Mouse (Mus musculus) neural tube, embryonic 11.5 days (tissue): ENCODE data around the gene Trim66. TPM values are rescaled to one million over a fixed set of nuclear protein-coding genes. Genes with fewer than 3 reads are reported as not detected.

ENCODE experiments used
- ATAC-seq: fragments of 200-750 bp; cut with Nextera tagmentation; 2 replicates; pipeline ENCODE4 v1.8.0; 2017; ENCODE audit warnings: moderate number of reproducible peaks, mild to moderate bottlenecking, moderate TSS enrichment, moderate library complexity; ENCODE audit not compliant: insufficient read depth, low FRiP score, low TSS enrichment
- DNase-seq: peaks from one replicate; pipeline ENCODE4 v3.0.0-alpha.2; 2015; ENCODE audit warnings: low spot score
- H3K27ac ChIP-seq: fragments of 300-500 bp; sonication (generic); 2 replicates; pipeline ENCODE4 v1.5.1; 2014; ENCODE audit warnings: low read depth, mild to moderate bottlenecking, low read length
- H3K27me3 ChIP-seq: fragments of 300-500 bp; sonication (generic); 2 replicates; pipeline ENCODE4 v1.6.1; 2014; ENCODE audit warnings: mild to moderate bottlenecking, low read length, mixed read lengths; ENCODE audit not compliant: control insufficient read depth, insufficient read depth
- H3K36me3 ChIP-seq: fragments of 300-500 bp; sonication (generic); 2 replicates; pipeline ENCODE4 v1.6.1; 2014; ENCODE audit warnings: mild to moderate bottlenecking, low read length, moderate library complexity, mixed read lengths; ENCODE audit not compliant: control insufficient read depth, insufficient read depth
- H3K4me1 ChIP-seq: fragments of 300-500 bp; sonication (generic); 2 replicates; pipeline ENCODE4 v1.6.1; 2014; ENCODE audit warnings: low read length, mixed read lengths; ENCODE audit not compliant: control insufficient read depth, insufficient read depth
- H3K4me2 ChIP-seq: fragments of 300-500 bp; sonication (generic); 2 replicates; pipeline ENCODE4 v1.6.1; 2014; ENCODE audit warnings: low read depth, mild to moderate bottlenecking, moderate library complexity
- H3K4me3 ChIP-seq: fragments of 300-500 bp; sonication (generic); 2 replicates; pipeline ENCODE4 v1.5.1; 2014; ENCODE audit warnings: low read depth, low read length
- H3K9ac ChIP-seq: fragments of 300-500 bp; sonication (generic); 2 replicates; pipeline ENCODE4 v1.6.1; 2014; ENCODE audit warnings: mild to moderate bottlenecking, low read length
- H3K9me3 ChIP-seq: fragments of 300-500 bp; sonication (generic); 2 replicates; pipeline ENCODE4 v1.6.1; 2016; ENCODE audit warnings: low read length; ENCODE audit not compliant: control insufficient read depth
- WGBS: fragments of 180-500 bp; shearing (Covaris S2); extraction: QIAGEN DNeasy Blood & Tissue Kit; methylation state at CpG from one replicate; pipeline ENCODE4 v1.1.7; 2014; 5-methylcytosine and 5-hydroxymethylcytosine counted together
- polyA plus RNA-seq: library from polyadenylated mRNA; unstranded; fragments of >200 nt; fragmentation: Nextera tagmentation; extraction: Ambion mirVana; gene quantifications from 2 replicates; pipeline ENCODE4 v1.2.1, GENCODE M21; 2014

The Trim66 gene
- polyA plus RNA-seq, 1 experiment from 2014 or later = 0.15 TPM

- no peaks in the 10 kb centered on the region for H3K36me3 ChIP-seq
- H3K27ac ChIP-seq = no peak overlapping the region
- no peak overlapping the region for H3K9ac ChIP-seq
- WGBS = 61% methylated on average over 18 of the region's 18 CpGs
- no peaks in the 10 kb centered on the region for H3K9me3 ChIP-seq
- peaks cover 3% of the 10 kb centered on the region; the same call in 1 of the 2 replicates for H3K4me1 ChIP-seq
- no peak for ATAC-seq
- peaks cover 4% of the 10 kb centered on the region; the same call in 1 of the 2 replicates for H3K27me3 ChIP-seq
- DNase-seq = no peak
- no peak overlapping the region for H3K4me3 ChIP-seq
- peak overlapping the region; percentile 32; the same call in 1 of the 2 replicates for H3K4me2 ChIP-seq
These were observed 15.2 kb downstream of the Trim66 start for GRCm38 (mm10) chr7:109492616-109493318.

DNA sequence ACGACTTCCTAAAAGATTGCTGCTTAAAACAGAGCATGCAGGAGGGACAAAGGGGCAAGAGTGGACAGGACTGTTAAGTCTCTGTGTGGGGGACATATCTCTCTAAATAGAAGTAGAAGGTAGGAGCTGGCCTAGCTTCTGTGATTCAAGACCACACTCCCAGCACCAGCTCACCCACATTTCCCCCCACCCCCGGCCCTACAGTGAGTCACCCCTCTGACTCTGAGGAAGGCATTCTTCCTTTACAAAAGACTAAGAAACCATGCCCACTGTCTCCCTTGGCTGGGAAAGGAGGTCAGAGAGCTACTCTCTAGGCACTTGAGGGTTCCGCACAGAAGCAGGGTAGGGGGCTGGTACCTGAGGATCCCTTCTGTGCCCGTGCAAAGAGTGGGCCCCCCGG lies 23.7 kb downstream of the Trim66 start:
- H3K4me3 ChIP-seq = no peak overlapping the region
- no peaks in the 10 kb centered on the region for H3K9me3 ChIP-seq
- no peak overlapping the region for H3K9ac ChIP-seq
- ATAC-seq (no peak), DNase-seq (no peak)
- H3K27me3 ChIP-seq = no peaks in the 10 kb centered on the region
- WGBS = 66% methylated on average over 5 of the region's 5 CpGs
- no peak overlapping the region for H3K27ac ChIP-seq
- H3K4me1 ChIP-seq = no peaks in the 10 kb centered on the region
- no peaks in the 10 kb centered on the region for H3K36me3 ChIP-seq
- no peak overlapping the region for H3K4me2 ChIP-seq

- Histone ChIP-seq H3K36me3 (no peaks in the 10 kb centered on the region), H3K4me1 (no peaks in the 10 kb centered on the region), H3K4me3 (no peak overlapping the region), H3K9ac (no peak overlapping the region), H3K27ac (no peak overlapping the region), H3K9me3 (no peaks in the 10 kb centered on the region), H3K27me3 (no peaks in the 10 kb centered on the region), H3K4me2 (0 out of 2 replicates have a peak overlapping the region, but pooled peaks have one; percentile 21)
- DNase-seq (peak; percentile 50), ATAC-seq (no peak)
- 27% methylated on average over 7 of the region's 7 CpGs for WGBS
These were observed 27.2 kb downstream of the Trim66 start for GRCm38 (mm10) chr7:109480765-109481197.

- DNase-seq (no peak), ATAC-seq (no peak)
These were observed 30.0 kb downstream of the Trim66 start for GRCm38 (mm10) chr7:109477926-109478325.

DNA sequence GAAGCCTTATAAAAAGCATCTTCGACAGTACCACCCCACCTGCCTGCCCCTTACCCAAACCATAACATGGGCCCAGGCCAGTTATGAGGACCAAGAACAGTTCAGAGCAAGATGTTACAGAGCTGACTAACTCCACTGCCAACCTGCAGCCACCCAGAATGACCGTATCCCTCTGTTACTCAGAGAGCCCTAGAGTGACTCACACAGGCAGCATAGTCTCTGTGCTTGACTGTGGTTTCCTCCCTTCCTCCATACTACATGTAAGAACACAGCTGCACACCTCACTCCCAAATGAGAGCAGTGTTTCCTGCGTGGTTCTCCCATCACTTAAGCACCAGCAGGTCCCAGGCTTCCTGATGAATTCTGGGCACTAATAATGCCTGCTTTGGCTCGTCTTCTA lies 37.2 kb downstream of the Trim66 start:
- Histone ChIP-seq H3K4me3 (no peak overlapping the region), H3K4me2 (no peak overlapping the region), H3K27ac (no peak overlapping the region), H3K27me3 (no peaks in the 10 kb centered on the region), H3K9me3 (no peaks in the 10 kb centered on the region), H3K4me1 (no peaks in the 10 kb centered on the region), H3K36me3 (no peaks in the 10 kb centered on the region), H3K9ac (no peak overlapping the region)
- no peak for DNase-seq
- whole genome bisulfite sequencing = 79% methylated on average over 4 of the region's 4 CpGs
- no peak for ATAC-seq

More at GRCm38 (mm10) chr7:109477926-109478325, 30.0 kb downstream of the Trim66 start:
- WGBS = 90% methylated on average over 3 of the region's 3 CpGs
- Histone ChIP-seq H3K36me3 (no peaks in the 10 kb centered on the region), H3K9me3 (no peaks in the 10 kb centered on the region), H3K4me2 (no peak overlapping the region), H3K9ac (no peak overlapping the region), H3K27ac (no peak overlapping the region), H3K4me3 (no peak overlapping the region), H3K4me1 (no peaks in the 10 kb centered on the region), H3K27me3 (no peaks in the 10 kb centered on the region)

- Histone ChIP-seq H3K9ac (no peak overlapping the region), H3K4me1 (no peaks in the 10 kb centered on the region), H3K27me3 (no peaks in the 10 kb centered on the region), H3K4me3 (no peak overlapping the region), H3K27ac (no peak overlapping the region), H3K36me3 (no peaks in the 10 kb centered on the region), H3K9me3 (no peaks in the 10 kb centered on the region), H3K4me2 (no peak overlapping the region)
- ATAC-seq (no peak), DNase-seq (no peak)
- 42% methylated on average over 6 of the region's 6 CpGs for WGBS
These were observed 39.7 kb downstream of the Trim66 start for GRCm38 (mm10) chr7:109468262-109468701.

- DNase-seq (no peak), ATAC-seq (no peak)
- Histone ChIP-seq H3K9ac (no peak overlapping the region), H3K4me2 (no peak overlapping the region), H3K4me1 (no peaks in the 10 kb centered on the region), H3K27me3 (no peaks in the 10 kb centered on the region), H3K9me3 (no peaks in the 10 kb centered on the region), H3K4me3 (no peak overlapping the region), H3K27ac (no peak overlapping the region), H3K36me3 (no peaks in the 10 kb centered on the region)
- 38% methylated on average over 2 of the region's 2 CpGs for WGBS
These were observed 40.3 kb downstream of the Trim66 start for GRCm38 (mm10) chr7:109467591-109467990.

- Histone ChIP-seq H3K27ac (no peak overlapping the region), H3K27me3 (no peaks in the 10 kb centered on the region), H3K9ac (no peak overlapping the region), H3K36me3 (no peaks in the 10 kb centered on the region), H3K4me2 (no peak overlapping the region), H3K4me3 (no peak overlapping the region), H3K4me1 (no peaks in the 10 kb centered on the region), H3K9me3 (no peaks in the 10 kb centered on the region)
- WGBS = 91% methylated on average over 8 of the region's 8 CpGs
- DNase-seq = no peak
- ATAC-seq = no peak
These were observed 47.2 kb downstream of the Trim66 start for GRCm38 (mm10) chr7:109460698-109461097.

- Histone ChIP-seq H3K4me3 (no peak overlapping the region), H3K9me3 (no peaks in the 10 kb centered on the region), H3K4me1 (no peaks in the 10 kb centered on the region), H3K27me3 (no peaks in the 10 kb centered on the region), H3K36me3 (no peaks in the 10 kb centered on the region), H3K27ac (no peak overlapping the region), H3K9ac (no peak overlapping the region), H3K4me2 (no peak overlapping the region)
- ATAC-seq = no peak
- 84% methylated on average over 6 of the region's 6 CpGs for WGBS
- no peak for DNase-seq
These were observed 51.4 kb downstream of the Trim66 start for GRCm38 (mm10) chr7:109456563-109456962.
